ENCODE assay signal across 22 mouse cellular contexts in the genomic region with DNA sequence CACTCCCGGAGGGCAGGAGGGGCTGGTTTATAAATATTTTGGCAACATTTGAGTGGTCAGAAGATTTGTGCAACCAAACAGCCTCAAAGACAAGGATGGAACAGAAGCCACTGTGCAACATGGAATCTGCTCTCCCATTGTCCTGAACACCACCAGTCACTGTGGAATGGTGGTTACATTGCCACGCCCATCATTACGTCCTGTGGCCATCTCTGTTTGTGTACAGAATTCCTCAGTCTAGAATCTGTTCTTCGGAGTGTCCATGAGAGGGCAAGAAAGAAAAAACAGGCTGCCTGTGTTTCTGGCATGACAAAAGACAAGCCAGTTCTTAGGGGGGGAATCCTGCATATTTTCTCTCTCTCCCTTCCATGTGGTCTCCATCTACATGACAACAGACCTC.
A peak's percentile ranks its signal among the peaks of the same experiment; 100 is the strongest.
DNase-seq lines count a peak whose midpoint lies in the region; ATAC-seq and TF ChIP-seq lines count a peak whose summit lies in the region.
"Had no signal": no experiment of that assay in that cellular context is flagged by ENCODE, and none has a peak within 500 bp of the region (broad histone marks: within the 10 kb centered on the region; RNA-seq: fewer than 3 reads in every experiment).

No protein-coding gene starts in this region.

- peaks cover 26% of the 10 kb centered on the region for H3K4me1 ChIP-seq in intestine, embryonic 15.5 days (replicated peaks)
- no peaks in the 10 kb centered on the region for H3K4me1 ChIP-seq in intestine, postnatal 0 days (replicated peaks; ENCODE audit: control insufficient read depth, insufficient read depth, low read length)
- peaks cover 7% of the 10 kb centered on the region; the same call in 1 of the 2 replicates for H3K4me1 ChIP-seq in lung, postnatal 0 days (ENCODE audit: insufficient read depth, low read depth, low read length)

- TF ChIP-seq EP300 in lung, postnatal 0 days (IDR thresholded peaks at IDR 0.05), result no peak

- H3K27me3 ChIP-seq in intestine, embryonic 15.5 days (replicated peaks), result no peaks in the 10 kb centered on the region
- no peaks in the 10 kb centered on the region for H3K27me3 ChIP-seq in intestine, postnatal 0 days (replicated peaks; ENCODE audit: control insufficient read depth, insufficient read depth, low read length)
- H3K27me3 ChIP-seq in lung, postnatal 0 days (replicated peaks; ENCODE audit: insufficient read depth, low read length), result no peaks in the 10 kb centered on the region
- H3K27me3 ChIP-seq: forebrain, embryonic 13.5 days; heart, embryonic 13.5 days had no signal

- 0 out of 2 replicates have a peak overlapping the region, but pooled peaks have one; percentile 11 for H3K4me2 ChIP-seq in intestine, embryonic 15.5 days (replicated peaks)
- no peak overlapping the region for H3K4me2 ChIP-seq in intestine, postnatal 0 days (replicated peaks; ENCODE audit: low read depth)
- no peak overlapping the region for H3K4me2 ChIP-seq in lung, postnatal 0 days (replicated peaks; ENCODE audit: low read depth, low read length)
- H3K4me2 ChIP-seq: forebrain, embryonic 13.5 days; heart, embryonic 13.5 days had no signal

- no peak for TF ChIP-seq CTCF in intestine, postnatal 0 days (IDR thresholded peaks at IDR 0.05; ENCODE audit: low read depth)
- TF ChIP-seq CTCF in lung, postnatal 0 days (IDR thresholded peaks at IDR 0.05), result no peak

- H3K9ac ChIP-seq in intestine, embryonic 15.5 days, result no peak overlapping the region
- H3K9ac ChIP-seq in intestine, postnatal 0 days (ENCODE audit: low read depth, low read length), result no peak overlapping the region
- H3K9ac ChIP-seq in lung, postnatal 0 days (replicated peaks; ENCODE audit: low read depth), result no peak overlapping the region
- H3K9ac ChIP-seq: forebrain, embryonic 13.5 days; forebrain, postnatal 0 days; heart, embryonic 13.5 days had no signal

- no peak overlapping the region for H3K27ac ChIP-seq in intestine, embryonic 15.5 days
- no peak overlapping the region for H3K27ac ChIP-seq in intestine, postnatal 0 days (ENCODE audit: low read depth, low read length)
- H3K27ac ChIP-seq in lung, postnatal 0 days (ENCODE audit: low read length), result no peak overlapping the region
- H3K27ac ChIP-seq: embryonic facial prominence, embryonic 10.5 days; forebrain, embryonic 13.5 days; gastrocnemius, adult 2 months; heart, embryonic 13.5 days had no signal

- H3K9me3 ChIP-seq in intestine, embryonic 15.5 days, result no peaks in the 10 kb centered on the region
- no peaks in the 10 kb centered on the region for H3K9me3 ChIP-seq in intestine, postnatal 0 days (ENCODE audit: control insufficient read depth)
- H3K9me3 ChIP-seq in lung, postnatal 0 days (ENCODE audit: low read length), result no peaks in the 10 kb centered on the region
- H3K9me3 ChIP-seq: embryonic facial prominence, embryonic 10.5 days; forebrain, embryonic 13.5 days; heart, embryonic 13.5 days had no signal

- H3K36me3 ChIP-seq in intestine, embryonic 15.5 days, result no peaks in the 10 kb centered on the region
- no peaks in the 10 kb centered on the region for H3K36me3 ChIP-seq in intestine, postnatal 0 days (ENCODE audit: control insufficient read depth, insufficient read depth)
- H3K36me3 ChIP-seq in lung, postnatal 0 days (ENCODE audit: insufficient read depth, low read length), result no peaks in the 10 kb centered on the region
- H3K36me3 ChIP-seq: embryonic facial prominence, embryonic 10.5 days; heart, embryonic 13.5 days had no signal

- no peak overlapping the region for H3K4me3 ChIP-seq in intestine, embryonic 15.5 days (replicated peaks)
- H3K4me3 ChIP-seq in intestine, postnatal 0 days (ENCODE audit: low read depth, low read length), result no peak overlapping the region
- no peak overlapping the region for H3K4me3 ChIP-seq in lung, postnatal 0 days (ENCODE audit: low read depth, low read length)
- H3K4me3 ChIP-seq: embryonic facial prominence, embryonic 10.5 days; forebrain, embryonic 13.5 days; gastrocnemius, adult 2 months; heart, embryonic 13.5 days had no signal

- 29% methylated on average over 4 of the region's 4 CpGs for WGBS in intestine, embryonic 15.5 days
- WGBS in intestine, postnatal 0 days, result 28% methylated on average over 4 of the region's 4 CpGs
- WGBS in lung, postnatal 0 days, result 34% methylated on average over 4 of the region's 4 CpGs

- DNase-seq in lung, postnatal 0 days (ENCODE audit: low spot score), result peak; percentile 43
- DNase-seq in lung, postnatal 25 days (ENCODE audit: low spot score), result no peak
- DNase-seq in 3T3-L1 (ENCODE audit: low read depth, low spot score), result peak; percentile 42
- peak; percentile 18 for DNase-seq in ES-CJ7 (ENCODE audit: low read depth, low spot score)
- DNase-seq: adrenal gland, adult 8-10 months; adrenal gland, postnatal 36 days; B cell, adult 2 months; cerebellum, adult 2 months; cerebellum, postnatal 10 days; forebrain, postnatal 0 days; gastrocnemius, adult 2 months; gastrocnemius, postnatal 25 days; heart, postnatal 4 days had no signal

- ATAC-seq in intestine, embryonic 15.5 days, result no peak
- no peak for ATAC-seq in intestine, postnatal 0 days
- ATAC-seq in lung, postnatal 0 days, result peak; percentile 47; the same call in 1 of the 2 replicates
- ATAC-seq in monocyte, adult 5-6 weeks (replicated peaks; ENCODE audit: insufficient number of reproducible peaks, low FRiP score, low TSS enrichment, poor library complexity, severe bottlenecking), result no peak
- no peak for ATAC-seq in activated CD4-positive, CD25-positive, alpha-beta regulatory T cell, adult 4 months
- ATAC-seq: CD4-positive, CD25-positive, alpha-beta regulatory T cell, adult 4 months; forebrain, embryonic 13.5 days; forebrain, postnatal 0 days; hindbrain, embryonic 16.5 days had no signal
